Mouse (Mus musculus): ENCODE results near the gene Ermard. TPM values are rescaled to one million over a fixed set of nuclear protein-coding genes. Genes with fewer than 3 reads are reported as not detected.

Gene Ermard
- total RNA-seq, 2 experiments from 2014 or later, result 33.2 to 41.1 TPM

GRCm38 (mm10) chr17:15120569-15120968 is 79.6 kb downstream of the Ermard start:
- DNase-seq, result no peak

GRCm38 (mm10) chr17:15129630-15130287 is 88.8 kb downstream of the Ermard start:
- DNase-seq, result peak; percentile 18 to 47

- no peak for DNase-seq
Observed at GRCm38 (mm10) chr17:15130288-15130656, 89.3 kb downstream of the Ermard start.

GRCm38 (mm10) chr17:15134905-15135669 is 94.1 kb downstream of the Ermard start:
- DNase-seq, result no peak

- DNase-seq, result peak; percentile 39 to 40
Observed at GRCm38 (mm10) chr17:15137443-15137842, 96.4 kb downstream of the Ermard start.

Other genes with a start within 250 kb of the Ermard start
- gene Wdr27, start 98.0 kb upstream of the Ermard start, total RNA-seq (2021), result 1 to 10 TPM; 5.4 to 5.8 TPM
- 10 to 100 TPM; 30.6 to 44.4 TPM for gene 1600012H06Rik, start 98.0 kb upstream of the Ermard start, total RNA-seq (2021)
- gene Phf10, start 79.9 kb upstream of the Ermard start, total RNA-seq (2021), result 10 to 100 TPM; 52.5 to 74.4 TPM
- gene 9030025P20Rik, start 62.7 kb upstream of the Ermard start, total RNA-seq (2021), result 1 to 10 TPM; 5.4 to 5.8 TPM
- not detected for gene Gm3417, start 62.4 kb upstream of the Ermard start, total RNA-seq (2021)
- gene Gm3435, start 31.0 kb upstream of the Ermard start, total RNA-seq (2021), result 1 to 10 TPM; 2.9 to 6.7 TPM
- gene Tcte3, start 280 bp downstream of the Ermard start, total RNA-seq (2021), result 1 to 10 TPM; 1.4 to 1.6 TPM
- 1 to 10 TPM; 4.1 to 4.2 TPM for gene Gm3448, start 329 bp downstream of the Ermard start, total RNA-seq (2021)